Mouse (Mus musculus) spleen, postnatal 4 days (tissue): ENCODE results near the gene Rfc1.

Experiments
- DNase-seq, 2 experiments: peaks; one replicate each; pipeline ENCODE4 v3.0.0; 2022; ENCODE audit warnings: low spot score in 2 of 2

Gene Rfc1

GRCm38 (mm10) chr5:65335298-65336074 lies at the start of gene Rfc1:
TSS of gene Rfc1 (minus strand) at chr5:65335670.
- peak; percentile 87 to 93 for DNase-seq

DNA sequence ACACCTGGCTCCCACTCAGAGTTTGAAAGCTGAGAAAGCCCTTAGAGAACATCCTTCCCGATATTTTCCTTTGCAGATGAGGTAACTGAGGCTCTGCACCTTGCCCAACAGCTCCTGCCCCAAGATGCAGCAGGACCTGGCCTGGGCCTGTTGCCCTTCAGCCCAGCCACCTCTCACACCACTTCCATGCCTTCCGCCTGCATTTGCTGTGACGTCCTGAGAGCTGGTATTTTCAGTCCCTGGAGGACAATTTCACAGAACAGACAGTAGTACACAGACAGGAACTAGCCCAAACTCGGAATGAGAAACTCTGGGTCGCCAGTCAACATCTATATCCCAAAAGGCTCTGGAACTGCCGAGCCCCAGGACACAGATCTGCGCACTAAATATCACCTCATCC lies 39.3 kb upstream of the Rfc1 start:
- DNase-seq: no peak

DNA sequence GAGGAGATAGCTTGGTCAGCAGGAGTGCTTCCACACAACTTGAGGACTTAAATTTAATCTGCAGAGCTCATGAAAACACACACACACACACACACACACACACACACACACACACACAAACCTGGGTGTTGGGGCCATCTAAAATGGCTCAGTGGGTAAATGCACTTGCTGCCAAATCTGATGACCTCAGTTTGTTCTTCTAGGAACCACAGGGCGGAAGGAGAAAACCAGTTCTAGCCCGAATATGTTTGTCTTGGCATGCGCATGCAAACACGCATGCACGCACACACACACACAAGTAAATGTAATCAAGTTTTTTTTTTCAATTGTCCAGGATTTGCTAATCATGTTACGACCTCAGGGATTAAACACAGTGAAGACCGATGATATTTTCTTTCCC lies 36.1 kb upstream of the Rfc1 start:
- no peak for DNase-seq

- no peak for DNase-seq
Measured at GRCm38 (mm10) chr5:65367837-65368236, 32.4 kb upstream of the Rfc1 start.

DNA sequence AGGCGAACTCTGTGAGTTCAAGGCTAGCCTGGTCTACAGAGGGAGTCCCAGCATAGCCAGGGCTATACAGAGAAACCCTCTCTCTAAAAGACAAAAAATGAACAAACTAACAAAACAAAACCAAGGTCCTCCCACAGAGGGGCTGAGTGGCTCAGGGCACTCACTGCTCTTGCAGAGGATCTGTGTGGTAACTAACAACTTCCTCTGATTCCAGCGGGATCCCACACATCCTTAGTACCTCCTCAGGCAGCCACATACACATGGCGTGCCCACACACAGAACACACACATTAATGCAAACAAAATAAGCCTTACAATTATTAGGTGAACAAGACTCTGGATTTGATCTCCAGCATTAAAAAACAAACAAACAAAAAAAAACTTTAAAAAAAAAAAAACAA lies 22.3 kb upstream of the Rfc1 start:
- no peak for DNase-seq

DNA sequence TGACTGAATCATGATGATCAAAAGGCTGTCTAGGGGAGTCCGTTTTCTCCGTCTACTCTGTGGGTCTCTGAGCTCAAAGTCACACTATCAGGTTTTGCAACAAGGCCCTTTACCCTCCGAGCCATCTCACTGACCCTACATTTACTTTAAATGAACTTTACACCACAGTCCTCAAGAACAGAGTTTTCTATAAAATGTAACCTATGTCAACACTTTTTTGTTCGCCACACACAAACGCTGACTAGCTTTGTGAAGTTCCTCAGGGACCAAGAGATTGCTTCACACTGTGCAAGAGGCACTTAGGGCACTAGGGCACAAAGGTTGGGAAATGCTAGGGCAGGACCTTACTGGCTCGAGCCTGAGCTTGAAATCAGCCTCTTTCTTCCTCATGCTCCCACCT lies 21.4 kb upstream of the Rfc1 start:
- no peak for DNase-seq

DNA sequence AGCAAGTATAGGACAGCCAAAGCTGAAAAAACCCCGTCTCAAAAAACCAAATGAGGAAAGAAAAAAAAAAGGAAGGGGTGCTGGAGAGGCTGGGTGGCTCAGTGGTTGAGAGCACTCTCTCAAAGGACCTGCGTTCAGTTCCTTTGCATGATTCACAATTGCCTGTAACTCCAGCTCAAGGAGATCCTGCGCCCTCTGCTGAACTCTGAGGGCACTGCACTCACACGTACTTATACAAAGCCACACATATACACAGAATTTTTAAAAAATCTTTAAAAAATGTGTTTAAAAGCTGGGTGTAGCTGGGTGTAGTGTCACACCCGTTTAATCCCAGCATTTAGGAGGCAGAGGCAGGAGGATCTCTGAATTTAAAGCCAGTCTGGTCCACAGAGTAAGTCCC lies 19.5 kb upstream of the Rfc1 start:
- no peak for DNase-seq

DNA sequence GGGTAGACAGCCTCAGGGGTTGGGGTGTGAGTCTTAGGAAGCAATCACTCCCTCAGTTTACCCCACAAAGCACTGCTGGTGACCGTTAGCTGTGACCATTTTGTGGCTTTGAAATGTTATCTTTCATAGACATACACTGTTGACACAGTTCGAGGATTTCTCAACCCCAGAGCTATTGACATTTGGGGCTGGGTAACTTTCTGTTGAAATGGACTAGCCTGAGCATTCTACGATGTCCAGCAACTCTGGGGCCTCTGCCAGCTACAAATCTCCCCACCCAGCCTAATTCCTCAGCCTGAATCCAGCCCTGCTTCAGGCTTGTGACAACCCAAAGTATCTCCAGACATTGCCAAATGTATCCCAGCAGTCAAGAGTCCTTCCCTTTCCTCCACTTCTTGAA lies 18.6 kb upstream of the Rfc1 start:
- DNase-seq: no peak

DNA sequence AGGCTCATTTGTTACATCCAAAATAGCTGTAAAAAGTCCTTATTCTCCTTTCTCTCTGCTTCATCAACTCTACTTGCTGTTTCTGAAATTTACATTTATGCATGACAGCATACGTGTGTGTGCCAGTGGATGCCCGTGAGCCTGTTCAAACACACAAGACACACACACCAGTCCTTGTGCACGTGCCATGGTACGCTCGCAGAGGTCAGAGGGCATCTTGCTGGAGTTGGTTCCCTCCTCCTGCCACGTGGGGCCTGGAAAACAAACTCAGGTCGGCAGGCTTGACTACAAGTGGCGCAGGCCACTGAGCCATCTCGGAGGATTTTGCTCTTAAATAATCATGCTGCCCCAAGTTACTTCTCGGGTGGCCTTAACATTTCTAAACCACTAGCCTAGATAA lies 15.0 kb upstream of the Rfc1 start:
- no peak for DNase-seq

DNA sequence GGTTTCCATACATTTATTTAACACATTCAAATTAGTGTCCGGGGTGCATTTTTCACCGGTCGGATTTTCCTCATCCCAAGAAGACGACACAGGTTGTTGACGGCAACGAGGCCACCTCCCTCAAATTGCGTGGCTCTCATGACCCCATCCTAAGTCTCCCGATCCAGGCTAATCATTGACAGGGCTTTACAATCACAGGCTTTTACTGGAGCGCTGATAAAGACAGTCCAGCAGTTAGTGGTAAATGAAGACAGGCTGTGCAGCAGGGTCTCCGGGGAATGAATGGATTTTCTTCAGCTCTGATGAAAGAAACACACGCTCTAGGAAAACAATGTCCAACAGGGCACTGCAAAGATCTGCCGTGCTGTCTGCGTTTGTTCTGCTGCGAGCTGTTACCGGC lies 12.7 kb upstream of the Rfc1 start, which contains the start of gene Klb:
Gene Klb, plus strand, starts transcription at position 147 of the 400 bp plus-strand sequence.
- no peak for DNase-seq

- no peak for DNase-seq
Measured at GRCm38 (mm10) chr5:65340167-65340566, 4.7 kb upstream of the Rfc1 start.

DNA sequence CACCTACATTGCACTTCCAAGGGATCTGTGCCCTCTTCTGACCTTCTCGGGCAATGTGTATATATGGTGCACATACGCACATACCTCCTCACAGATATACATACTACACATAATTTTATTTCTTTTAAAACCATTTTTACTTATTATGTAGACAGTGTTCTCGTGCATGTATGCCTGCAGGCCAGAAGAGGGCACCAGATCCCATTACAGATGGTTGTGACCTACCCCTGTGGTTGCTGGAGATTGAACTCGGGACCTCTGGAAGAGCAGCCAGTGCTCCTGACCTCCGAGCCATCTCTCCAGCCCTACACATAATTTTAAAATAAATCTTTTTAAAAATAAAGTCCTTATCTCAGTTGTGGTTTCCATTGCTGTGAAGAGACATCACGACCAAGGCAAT lies 2.9 kb upstream of the Rfc1 start:
- DNase-seq: no peak

- no peak for DNase-seq
Measured at GRCm38 (mm10) chr5:65336075-65336355, 545 bp upstream of the Rfc1 start.

- no peak for DNase-seq
Measured at GRCm38 (mm10) chr5:65334788-65335187, 682 bp downstream of the Rfc1 start.

- DNase-seq: no peak
Measured at GRCm38 (mm10) chr5:65329971-65330370, 5.5 kb downstream of the Rfc1 start.

GRCm38 (mm10) chr5:65326212-65326611 lies 9.3 kb downstream of the Rfc1 start:
- no peak for DNase-seq

DNA sequence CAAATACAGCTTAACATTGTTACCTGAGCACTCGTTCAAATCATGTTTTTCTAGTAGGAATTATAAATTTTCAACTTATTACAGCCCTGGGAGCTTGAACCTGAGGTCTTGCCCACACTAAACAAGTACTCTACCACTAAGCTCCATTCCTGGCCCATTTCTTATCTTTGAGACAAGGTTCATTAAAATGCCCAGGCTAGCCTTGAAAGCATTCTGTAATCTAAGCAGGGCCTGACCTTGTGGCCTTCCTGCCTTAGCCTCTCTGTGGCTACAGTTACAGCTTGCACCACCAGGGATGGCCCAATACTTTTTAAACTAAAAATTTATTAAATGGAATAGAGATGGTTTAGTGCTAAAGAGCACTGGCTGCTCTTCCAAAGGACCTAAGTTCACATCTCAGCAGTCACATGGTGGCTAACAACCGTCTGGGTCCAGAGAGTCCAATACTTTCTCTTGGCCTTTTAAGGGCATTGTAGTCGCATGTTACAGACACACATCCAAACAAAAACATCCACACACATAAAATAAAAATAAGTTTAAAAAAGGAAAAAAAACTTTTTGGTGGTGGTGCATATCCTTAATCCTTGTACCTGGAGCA lies 10.6 kb downstream of the Rfc1 start:
- DNase-seq: no peak

DNA sequence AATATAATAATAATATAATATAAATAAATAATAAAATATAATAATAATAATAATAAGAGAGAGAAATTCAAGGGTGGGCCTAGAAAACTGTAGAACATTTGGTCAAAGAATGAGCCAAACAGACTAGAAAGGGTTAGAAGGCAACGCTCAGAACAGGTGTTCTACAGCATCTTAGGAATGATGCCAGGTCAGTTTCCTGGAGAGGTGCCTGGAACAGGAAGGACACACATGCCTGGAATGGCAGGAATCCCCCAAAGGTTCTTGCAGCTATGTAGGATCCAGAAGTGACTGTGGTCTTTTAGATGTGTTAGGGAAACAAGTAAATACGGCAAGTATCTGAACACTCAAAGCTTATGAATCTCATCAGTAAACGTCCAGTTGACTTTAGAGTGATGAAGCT lies 11.2 kb downstream of the Rfc1 start:
- DNase-seq: no peak

DNA sequence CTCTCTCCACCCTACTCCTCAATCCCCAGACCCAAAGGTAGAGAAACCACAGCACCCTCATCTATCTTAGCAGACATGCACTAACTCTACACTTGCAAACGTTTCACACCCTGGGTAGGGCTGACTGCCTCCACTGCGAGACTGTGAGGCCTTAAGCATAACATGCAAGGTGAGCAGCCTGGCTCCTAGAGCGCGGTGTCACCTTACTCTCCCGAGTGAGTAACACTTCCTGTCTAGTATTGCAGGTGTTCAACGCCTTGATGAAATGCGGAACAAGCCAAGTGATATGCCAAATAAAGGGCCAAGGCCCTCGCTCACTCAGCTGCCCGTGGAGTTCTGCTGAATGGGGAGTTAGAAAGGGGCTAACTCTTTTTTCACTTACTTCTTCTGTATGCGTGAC lies 13.3 kb downstream of the Rfc1 start:
- DNase-seq: no peak

GRCm38 (mm10) chr5:65319176-65319575 lies 16.3 kb downstream of the Rfc1 start:
- no peak for DNase-seq

GRCm38 (mm10) chr5:65308866-65309265 lies 26.6 kb downstream of the Rfc1 start:
- no peak for DNase-seq

- no peak for DNase-seq
Measured at GRCm38 (mm10) chr5:65308208-65308607, 27.3 kb downstream of the Rfc1 start.

DNA sequence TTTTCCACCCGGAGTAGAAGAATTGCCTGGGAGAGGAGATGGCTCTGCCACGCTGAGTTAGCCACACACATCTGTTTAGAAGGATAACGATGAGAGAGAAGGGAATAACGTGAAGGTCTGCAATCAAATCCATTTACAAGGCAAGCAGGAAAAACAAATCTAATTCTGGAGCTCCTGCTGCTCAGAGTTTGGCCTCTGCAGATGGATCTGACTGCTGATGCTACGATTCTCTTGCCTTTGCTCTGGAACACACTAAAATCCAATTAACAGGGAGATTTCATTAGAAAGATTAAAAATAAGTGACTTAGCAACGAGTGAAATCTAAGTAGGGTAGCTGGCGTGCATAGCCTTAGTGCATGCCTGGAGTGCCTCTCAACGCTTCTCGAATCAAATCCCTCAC lies 30.0 kb downstream of the Rfc1 start:
- no peak for DNase-seq

DNA sequence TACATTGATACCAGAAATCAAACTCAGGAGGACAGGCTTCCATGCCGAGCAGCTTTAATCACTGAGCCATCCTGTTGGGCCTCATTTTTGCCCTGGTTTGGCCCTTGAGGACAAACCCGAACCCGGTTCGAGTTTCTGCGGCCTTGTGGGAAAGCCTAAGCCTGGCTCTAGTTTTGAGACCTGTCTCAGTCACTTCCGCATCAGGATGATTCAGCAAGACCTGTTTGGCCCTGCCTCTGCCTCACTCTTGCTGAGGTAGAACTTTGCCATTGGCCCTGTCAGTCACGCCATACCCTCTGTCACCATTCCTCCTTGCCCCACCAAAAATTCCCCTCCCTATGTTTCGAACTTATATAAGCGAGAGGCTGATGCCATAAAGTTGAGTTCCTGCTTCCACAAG lies 35.3 kb downstream of the Rfc1 start:
- no peak for DNase-seq
